Mouse (Mus musculus): ENCODE results near the gene Tfeb. TPM values are rescaled to one million over a fixed set of nuclear protein-coding genes. Genes with fewer than 3 reads are reported as not detected.
A peak's percentile ranks its signal among the peaks of the same experiment; 100 is the strongest.

Tfeb gene
- polyA plus RNA-seq, 1 experiment from 2014 or later: 2.5 TPM

GRCm38 (mm10) chr17:47694503-47695336 is 42.1 kb upstream of the Tfeb start, which contains the start of gene Prickle4:
Gene Prickle4, minus strand, starts transcription at chr17:47694736.
- WGBS: under 1% methylated on average over 74 of the region's 82 CpGs
- Histone ChIP-seq H3K4me1 (replicated peaks; ENCODE audit: control insufficient read depth, insufficient read depth, low read length) (no peaks in the 10 kb centered on the region; the same call in 1 of the 2 replicates), H3K27me3 (ENCODE audit: control insufficient read depth, insufficient read depth, low read length) (no peaks in the 10 kb centered on the region), H3K27ac (ENCODE audit: low read depth, low read length) (peak within 1 kb of the TSS; percentile 42), H3K9ac (ENCODE audit: low read depth, low read length) (peak within 1 kb of the TSS; percentile 77), H3K4me2 (replicated peaks; ENCODE audit: low read depth, low read length) (peak within 1 kb of the TSS; percentile 76), H3K9me3 (ENCODE audit: control insufficient read depth, low read length) (no peaks in the 10 kb centered on the region), H3K4me3 (ENCODE audit: low read depth, low read length) (peak within 1 kb of the TSS; percentile 62), H3K36me3 (ENCODE audit: control insufficient read depth, insufficient read depth, low read length) (no peaks in the 10 kb centered on the region)
- peak; percentile 98 for DNase-seq (ENCODE audit: low spot score)
- peak; percentile 96 for ATAC-seq (ENCODE audit: low FRiP score)

- H3K4me2 ChIP-seq (replicated peaks; ENCODE audit: low read depth, low read length): peak overlapping the region; percentile 76
- no peaks in the 10 kb centered on the region for H3K27me3 ChIP-seq (ENCODE audit: control insufficient read depth, insufficient read depth, low read length)
- DNase-seq (ENCODE audit: low spot score) (no peak), ATAC-seq (ENCODE audit: low FRiP score) (peak; percentile 28; the same call in 1 of the 2 replicates)
- WGBS: under 1% methylated on average over 23 of the region's 23 CpGs
- H3K9ac ChIP-seq (ENCODE audit: low read depth, low read length): peak overlapping the region; percentile 77
- peak overlapping the region; percentile 62 for H3K4me3 ChIP-seq (ENCODE audit: low read depth, low read length)
- no peaks in the 10 kb centered on the region; the same call in 1 of the 2 replicates for H3K4me1 ChIP-seq (replicated peaks; ENCODE audit: control insufficient read depth, insufficient read depth, low read length)
- H3K36me3 ChIP-seq (ENCODE audit: control insufficient read depth, insufficient read depth, low read length): no peaks in the 10 kb centered on the region
- H3K27ac ChIP-seq (ENCODE audit: low read depth, low read length): peak overlapping the region; percentile 42
- H3K9me3 ChIP-seq (ENCODE audit: control insufficient read depth, low read length): no peaks in the 10 kb centered on the region
These were observed 41.5 kb upstream of the Tfeb start for GRCm38 (mm10) chr17:47695337-47695710.

- no peak overlapping the region for H3K4me2 ChIP-seq (replicated peaks; ENCODE audit: low read depth, low read length)
- no peak overlapping the region for H3K9ac ChIP-seq (ENCODE audit: low read depth, low read length)
- ATAC-seq (ENCODE audit: low FRiP score) (no peak), DNase-seq (ENCODE audit: low spot score) (no peak)
- no peak overlapping the region for H3K27ac ChIP-seq (ENCODE audit: low read depth, low read length)
- WGBS: 88% methylated on average over 10 of the region's 10 CpGs
- no peak overlapping the region for H3K4me3 ChIP-seq (ENCODE audit: low read depth, low read length)
- H3K9me3 ChIP-seq (ENCODE audit: control insufficient read depth, low read length): no peaks in the 10 kb centered on the region
- H3K4me1 ChIP-seq (replicated peaks; ENCODE audit: control insufficient read depth, insufficient read depth, low read length): no peaks in the 10 kb centered on the region; the same call in 1 of the 2 replicates
- peaks cover 2% of the 10 kb centered on the region; the same call in 1 of the 2 replicates for H3K27me3 ChIP-seq (ENCODE audit: control insufficient read depth, insufficient read depth, low read length)
- 0 out of 2 replicates have a peak, but pooled peaks cover 2% of the 10 kb centered on the region for H3K36me3 ChIP-seq (ENCODE audit: control insufficient read depth, insufficient read depth, low read length)
These were observed 38.7 kb upstream of the Tfeb start for GRCm38 (mm10) chr17:47698156-47698555.

- H3K27ac ChIP-seq (ENCODE audit: low read depth, low read length): no peak overlapping the region
- H3K9me3 ChIP-seq (ENCODE audit: control insufficient read depth, low read length): no peaks in the 10 kb centered on the region
- H3K9ac ChIP-seq (ENCODE audit: low read depth, low read length): no peak overlapping the region
- H3K4me1 ChIP-seq (replicated peaks; ENCODE audit: control insufficient read depth, insufficient read depth, low read length): no peaks in the 10 kb centered on the region; the same call in 1 of the 2 replicates
- H3K36me3 ChIP-seq (ENCODE audit: control insufficient read depth, insufficient read depth, low read length): 0 out of 2 replicates have a peak, but pooled peaks cover 2% of the 10 kb centered on the region
- ATAC-seq (ENCODE audit: low FRiP score): no peak
- no peak for DNase-seq (ENCODE audit: low spot score)
- H3K4me2 ChIP-seq (replicated peaks; ENCODE audit: low read depth, low read length): no peak overlapping the region
- peaks cover 2% of the 10 kb centered on the region; the same call in 1 of the 2 replicates for H3K27me3 ChIP-seq (ENCODE audit: control insufficient read depth, insufficient read depth, low read length)
- WGBS: 84% methylated on average over 2 of the region's 2 CpGs
- no peak overlapping the region for H3K4me3 ChIP-seq (ENCODE audit: low read depth, low read length)
These were observed 37.8 kb upstream of the Tfeb start for GRCm38 (mm10) chr17:47699055-47699454.

GRCm38 (mm10) chr17:47701793-47702192 is 35.0 kb upstream of the Tfeb start:
- H3K36me3 ChIP-seq (ENCODE audit: control insufficient read depth, insufficient read depth, low read length): 0 out of 2 replicates have a peak, but pooled peaks cover 2% of the 10 kb centered on the region
- H3K4me1 ChIP-seq (replicated peaks; ENCODE audit: control insufficient read depth, insufficient read depth, low read length): no peaks in the 10 kb centered on the region; the same call in 1 of the 2 replicates
- H3K27ac ChIP-seq (ENCODE audit: low read depth, low read length): no peak overlapping the region
- 80% methylated on average over 9 of the region's 9 CpGs for WGBS
- no peak overlapping the region for H3K9ac ChIP-seq (ENCODE audit: low read depth, low read length)
- H3K27me3 ChIP-seq (ENCODE audit: control insufficient read depth, insufficient read depth, low read length): peaks cover 2% of the 10 kb centered on the region; the same call in 1 of the 2 replicates
- H3K4me3 ChIP-seq (ENCODE audit: low read depth, low read length): no peak overlapping the region
- DNase-seq (ENCODE audit: low spot score) (no peak), ATAC-seq (ENCODE audit: low FRiP score) (no peak)
- no peak overlapping the region for H3K4me2 ChIP-seq (replicated peaks; ENCODE audit: low read depth, low read length)
- H3K9me3 ChIP-seq (ENCODE audit: control insufficient read depth, low read length): no peaks in the 10 kb centered on the region

- DNase-seq (ENCODE audit: low spot score) (no peak), ATAC-seq (ENCODE audit: low FRiP score) (no peak)
- Histone ChIP-seq H3K36me3 (ENCODE audit: control insufficient read depth, insufficient read depth, low read length) (0 out of 2 replicates have a peak, but pooled peaks cover 2% of the 10 kb centered on the region), H3K9ac (ENCODE audit: low read depth, low read length) (no peak overlapping the region), H3K4me2 (replicated peaks; ENCODE audit: low read depth, low read length) (no peak overlapping the region), H3K27ac (ENCODE audit: low read depth, low read length) (no peak overlapping the region), H3K9me3 (ENCODE audit: control insufficient read depth, low read length) (no peaks in the 10 kb centered on the region), H3K27me3 (ENCODE audit: control insufficient read depth, insufficient read depth, low read length) (peaks cover 2% of the 10 kb centered on the region; the same call in 1 of the 2 replicates), H3K4me3 (ENCODE audit: low read depth, low read length) (no peak overlapping the region), H3K4me1 (replicated peaks; ENCODE audit: control insufficient read depth, insufficient read depth, low read length) (no peaks in the 10 kb centered on the region; the same call in 1 of the 2 replicates)
- 41% methylated on average over 28 of the region's 28 CpGs for WGBS
These were observed 34.1 kb upstream of the Tfeb start for GRCm38 (mm10) chr17:47702548-47703345.

GRCm38 (mm10) chr17:47703556-47703955 is 33.3 kb upstream of the Tfeb start:
- DNase-seq (ENCODE audit: low spot score) (peak; percentile 12), ATAC-seq (ENCODE audit: low FRiP score) (no peak)
- no peak overlapping the region for H3K4me2 ChIP-seq (replicated peaks; ENCODE audit: low read depth, low read length)
- H3K9me3 ChIP-seq (ENCODE audit: control insufficient read depth, low read length): no peaks in the 10 kb centered on the region
- H3K27me3 ChIP-seq (ENCODE audit: control insufficient read depth, insufficient read depth, low read length): peaks cover 2% of the 10 kb centered on the region; the same call in 1 of the 2 replicates
- H3K36me3 ChIP-seq (ENCODE audit: control insufficient read depth, insufficient read depth, low read length): 0 out of 2 replicates have a peak, but pooled peaks cover 2% of the 10 kb centered on the region
- no peak overlapping the region for H3K9ac ChIP-seq (ENCODE audit: low read depth, low read length)
- 24% methylated on average over 20 of the region's 20 CpGs for WGBS
- no peak overlapping the region for H3K4me3 ChIP-seq (ENCODE audit: low read depth, low read length)
- no peak overlapping the region for H3K27ac ChIP-seq (ENCODE audit: low read depth, low read length)
- no peaks in the 10 kb centered on the region; the same call in 1 of the 2 replicates for H3K4me1 ChIP-seq (replicated peaks; ENCODE audit: control insufficient read depth, insufficient read depth, low read length)

GRCm38 (mm10) chr17:47704692-47705091 is 32.1 kb upstream of the Tfeb start:
- H3K27me3 ChIP-seq (ENCODE audit: control insufficient read depth, insufficient read depth, low read length): peaks cover 2% of the 10 kb centered on the region; the same call in 1 of the 2 replicates
- H3K4me2 ChIP-seq (replicated peaks; ENCODE audit: low read depth, low read length): no peak overlapping the region
- no peak overlapping the region for H3K27ac ChIP-seq (ENCODE audit: low read depth, low read length)
- no peaks in the 10 kb centered on the region for H3K9me3 ChIP-seq (ENCODE audit: control insufficient read depth, low read length)
- no peak overlapping the region for H3K9ac ChIP-seq (ENCODE audit: low read depth, low read length)
- no peak for DNase-seq (ENCODE audit: low spot score)
- no peak overlapping the region for H3K4me3 ChIP-seq (ENCODE audit: low read depth, low read length)
- 0 out of 2 replicates have a peak, but pooled peaks cover 2% of the 10 kb centered on the region for H3K36me3 ChIP-seq (ENCODE audit: control insufficient read depth, insufficient read depth, low read length)
- ATAC-seq (ENCODE audit: low FRiP score): no peak
- WGBS: 71% methylated on average over 4 of the region's 4 CpGs
- H3K4me1 ChIP-seq (replicated peaks; ENCODE audit: control insufficient read depth, insufficient read depth, low read length): no peaks in the 10 kb centered on the region; the same call in 1 of the 2 replicates

All from hindbrain, embryonic 11.5 days (tissue).